Mouse (Mus musculus): ENCODE measurements around the gene Neurog1.

Gene Neurog1

DNA sequence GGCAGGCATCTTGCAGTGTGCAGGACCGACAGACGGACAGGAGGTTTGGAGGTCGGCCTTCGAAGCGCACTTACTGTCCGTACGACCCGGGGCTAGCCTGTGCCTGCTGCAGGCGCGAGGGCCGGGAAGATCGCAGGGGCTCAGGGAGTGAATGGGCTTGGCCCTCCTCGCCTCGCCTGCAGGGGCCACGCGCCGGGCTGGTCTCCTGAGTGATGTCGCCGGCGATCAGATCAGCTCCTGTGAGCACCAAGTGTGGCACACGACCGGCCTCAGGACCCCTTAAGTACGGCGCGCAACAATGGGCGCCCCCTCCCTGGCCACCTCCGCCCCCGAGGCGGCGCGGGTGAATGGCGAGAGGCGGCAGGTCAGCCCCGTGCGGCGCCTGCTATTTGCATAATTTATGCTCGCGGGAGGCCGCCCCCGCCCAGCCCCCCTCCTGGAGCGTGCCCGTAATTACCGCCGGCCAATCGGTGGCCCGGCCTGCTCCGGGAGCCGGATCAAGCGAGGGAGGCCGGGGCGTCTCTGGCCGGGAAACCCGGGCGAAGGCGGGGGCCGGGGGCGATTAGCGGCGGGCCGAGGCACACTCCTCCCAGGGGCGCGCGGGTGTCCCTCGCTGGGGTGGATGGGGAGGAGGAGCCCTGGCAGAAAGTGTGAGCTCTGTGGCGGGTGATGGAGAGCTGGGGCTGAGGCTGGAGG lies at the start of gene Neurog1:
Neurog1 (minus strand) TSS at position 240 of the 696 bp plus-strand sequence.
- DNase-seq = peak; percentile 91

DNA sequence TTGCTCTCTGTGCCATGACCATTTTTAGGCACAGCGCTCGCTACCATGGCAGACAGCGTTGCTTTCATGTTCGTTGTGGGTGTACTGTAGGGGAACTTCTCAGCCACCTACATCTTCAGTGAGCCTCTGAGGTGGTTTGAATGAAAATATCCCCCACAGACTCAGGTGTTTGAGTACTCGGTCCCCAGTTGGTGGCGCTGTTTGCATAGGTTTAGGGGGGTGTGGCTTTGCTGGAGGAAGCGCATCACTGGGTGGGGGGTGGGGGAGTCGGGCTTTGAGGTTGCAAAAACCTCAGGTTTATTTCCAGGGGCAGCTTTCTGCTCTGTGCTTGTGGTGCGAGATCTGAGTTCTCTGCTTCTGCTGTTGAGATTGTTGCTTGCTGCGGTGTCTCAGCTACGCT lies 47.4 kb upstream of the Neurog1 start:
- DNase-seq = no peak

DNA sequence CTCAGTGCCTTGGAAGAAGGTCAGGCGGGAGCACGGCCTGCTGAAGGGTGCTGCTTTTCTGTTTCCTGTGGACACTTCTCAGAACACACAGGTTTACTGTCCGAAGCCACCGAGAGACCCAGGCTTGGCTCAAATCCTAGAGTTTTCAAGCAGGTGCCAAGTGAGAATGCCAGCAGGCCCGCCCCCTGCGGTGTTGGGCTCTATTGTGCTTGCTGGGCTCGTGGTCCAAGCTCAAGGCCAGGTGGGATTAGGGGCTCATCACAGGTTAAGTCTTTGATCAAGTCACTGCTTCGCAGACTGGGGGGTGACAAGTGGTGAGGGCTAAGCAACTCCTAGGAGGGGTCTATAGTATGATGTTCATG lies 44.7 kb upstream of the Neurog1 start:
- DNase-seq = no peak

DNA sequence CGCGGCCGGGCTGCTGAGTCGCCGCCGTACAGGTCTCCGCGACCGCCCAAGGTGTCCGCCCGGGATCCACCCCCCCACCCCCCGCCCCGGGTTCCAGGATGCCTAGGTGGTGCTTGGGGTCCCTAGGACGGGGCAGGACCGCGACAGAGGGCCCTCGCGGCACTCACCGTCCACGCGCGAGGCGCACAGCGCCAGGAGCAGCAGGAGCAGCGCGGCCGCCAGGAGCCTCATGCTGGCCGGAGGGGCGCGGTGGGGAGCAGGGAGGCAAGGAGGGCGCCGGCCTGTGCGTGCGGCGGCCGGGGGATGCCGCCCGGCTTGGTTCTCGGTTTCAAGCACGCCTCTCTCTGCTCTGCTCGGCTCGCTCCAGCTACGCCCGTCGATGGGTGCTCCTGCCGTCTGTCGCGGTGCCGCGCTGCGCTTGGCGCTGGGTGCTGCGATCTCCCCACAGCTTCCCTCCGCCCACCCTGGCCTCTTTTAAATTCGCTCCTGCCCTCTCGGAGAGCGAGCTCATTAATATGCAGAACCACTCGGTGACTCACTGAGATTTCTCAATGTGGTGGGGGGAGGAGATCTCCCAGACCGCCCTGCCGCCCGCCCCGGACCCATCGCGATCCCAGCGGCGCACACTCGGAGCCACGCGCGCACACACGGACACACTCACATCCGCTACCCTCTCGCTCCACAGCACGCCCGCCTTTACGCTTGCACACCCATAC lies 44.1 kb upstream of the Neurog1 start, which contains the start of gene Cxcl14:
Cxcl14 (minus strand) TSS at position 609 of the 716 bp plus-strand sequence.
- peak; percentile 73 for DNase-seq

DNA sequence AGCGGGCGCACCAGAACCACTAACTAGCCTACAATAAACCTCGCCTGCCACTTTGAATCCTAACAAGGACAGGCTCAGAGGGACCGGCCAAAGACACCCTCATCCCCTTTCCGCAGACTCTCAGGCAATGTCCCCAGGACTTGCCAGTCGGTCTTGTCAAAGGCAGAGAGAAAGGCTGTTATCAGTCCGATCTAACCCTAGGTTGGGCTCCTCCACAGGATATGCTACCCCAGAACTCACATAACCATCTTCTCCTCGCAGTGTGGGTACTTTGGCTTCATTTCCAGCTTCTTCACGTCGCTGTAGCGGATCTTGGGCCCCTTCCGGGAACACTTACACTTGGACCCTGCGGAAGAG lies 43.6 kb upstream of the Neurog1 start:
- no peak for DNase-seq

DNA sequence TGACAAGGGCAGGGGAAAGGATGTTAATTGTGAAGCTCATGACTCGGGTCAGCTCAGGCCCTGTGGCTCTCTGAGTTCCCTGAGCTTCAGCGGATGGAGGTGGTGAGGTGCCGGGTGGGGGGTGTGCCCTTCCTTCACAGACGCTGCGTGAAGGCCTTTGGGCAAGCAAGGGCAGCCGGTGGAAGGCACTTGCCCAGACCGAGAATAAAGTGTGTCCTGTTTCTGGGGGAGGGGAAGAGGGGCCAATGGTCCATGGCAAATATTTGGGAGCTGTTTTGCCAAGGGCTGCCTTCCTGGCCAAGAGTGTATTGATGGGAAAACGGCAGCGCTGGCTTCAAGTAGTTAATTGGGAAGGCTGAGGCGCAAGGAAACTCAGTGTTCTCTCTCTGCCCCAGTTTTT lies 42.9 kb upstream of the Neurog1 start:
- peak; percentile 43 for DNase-seq

DNA sequence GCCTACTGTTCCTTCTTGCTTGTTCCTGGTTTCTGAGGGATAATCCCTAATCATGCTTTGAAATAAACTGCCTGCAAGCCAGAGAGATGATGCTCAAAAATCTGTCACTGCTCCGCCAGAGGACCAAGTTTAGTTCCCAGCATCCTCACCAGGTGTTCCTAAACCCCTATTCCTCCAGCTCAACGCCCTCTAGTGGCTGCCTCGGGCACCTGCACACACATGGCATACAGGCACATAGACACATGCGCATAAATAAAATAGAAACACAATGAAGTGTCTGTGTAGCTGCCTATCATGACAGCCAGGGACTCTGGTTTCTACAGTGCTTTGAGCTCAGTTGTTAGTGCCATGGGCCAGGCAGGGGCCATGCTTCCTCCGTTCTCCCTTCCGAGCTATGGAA lies 38.0 kb upstream of the Neurog1 start:
- DNase-seq = no peak

DNA sequence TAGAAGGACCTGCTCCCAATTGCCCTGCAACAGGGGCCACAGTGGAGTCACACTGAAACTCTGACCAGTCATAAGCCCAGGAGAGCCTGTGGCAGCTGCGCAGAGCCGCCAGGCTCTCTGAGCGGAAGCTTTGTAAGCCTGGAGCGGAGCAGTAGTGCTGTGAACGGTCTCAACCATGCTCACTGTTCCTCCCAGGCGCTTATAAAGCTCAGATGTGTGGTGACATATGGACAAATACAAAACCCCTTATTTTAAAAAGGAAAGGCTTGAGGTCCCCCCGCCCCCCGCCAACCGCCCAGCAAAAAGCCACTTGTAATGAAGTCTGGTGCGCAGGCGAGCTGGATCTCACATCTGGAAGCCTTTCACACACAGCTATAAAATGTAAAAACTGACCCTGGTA lies 37.3 kb upstream of the Neurog1 start:
- DNase-seq = peak; percentile 37

DNA sequence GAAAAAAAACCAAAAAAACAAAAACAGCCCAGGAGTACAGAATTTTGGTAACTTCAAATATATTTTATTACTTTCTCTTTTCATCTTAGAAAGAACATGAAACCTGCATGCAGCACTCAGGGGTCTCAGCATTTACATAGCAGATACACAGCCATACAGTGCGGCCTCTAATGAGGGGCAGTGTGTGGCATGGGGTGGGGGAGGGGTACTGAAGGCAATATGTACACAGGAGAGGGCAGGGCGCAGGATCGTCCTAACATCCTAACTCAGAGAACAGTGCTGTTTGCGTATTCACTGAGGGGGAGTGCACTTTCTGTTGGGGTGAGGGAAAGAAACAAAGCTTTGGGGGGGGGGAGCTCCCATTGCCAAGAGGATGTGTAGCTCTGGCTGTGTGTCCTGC lies 36.6 kb upstream of the Neurog1 start:
- DNase-seq = peak; percentile 34

DNA sequence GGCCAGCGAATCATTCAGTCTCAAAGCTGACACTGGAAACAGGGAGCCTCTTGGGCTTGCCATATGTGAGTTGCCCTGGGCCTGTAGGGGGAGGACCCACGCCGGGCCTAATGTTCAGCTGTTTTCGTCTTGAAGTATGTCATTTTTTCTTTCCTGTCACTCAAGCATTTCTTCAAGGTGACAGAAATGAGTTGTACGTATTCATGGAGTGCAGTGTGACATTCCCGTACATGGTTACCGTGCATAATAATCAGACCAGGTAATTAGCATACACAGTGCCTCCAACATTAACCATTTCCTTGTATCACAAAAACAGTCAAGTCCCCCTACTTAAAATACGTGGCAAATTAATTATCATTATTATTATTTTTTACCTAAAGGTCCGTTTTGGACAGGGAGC lies 35.1 kb upstream of the Neurog1 start:
- no peak for DNase-seq

DNA sequence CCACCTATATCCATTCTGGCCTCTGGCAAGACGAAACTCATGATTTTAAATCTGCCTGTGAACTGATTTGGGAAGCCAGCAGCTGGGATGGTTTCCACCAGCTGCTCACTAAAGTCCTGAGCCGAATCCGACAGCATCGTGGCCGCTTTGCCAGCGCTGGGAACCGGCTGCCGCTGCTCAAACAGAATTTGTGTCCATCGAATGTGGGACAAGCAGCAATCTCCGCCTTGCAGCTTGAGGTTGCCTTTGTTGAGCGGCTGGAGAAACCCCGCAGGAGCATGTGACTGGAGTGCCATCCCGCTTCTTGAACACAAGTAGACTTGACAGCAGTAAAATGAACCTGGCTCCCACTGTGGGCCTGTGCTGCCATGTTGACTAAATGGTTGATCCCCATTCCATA lies 31.4 kb upstream of the Neurog1 start:
- peak; percentile 80 for DNase-seq

DNA sequence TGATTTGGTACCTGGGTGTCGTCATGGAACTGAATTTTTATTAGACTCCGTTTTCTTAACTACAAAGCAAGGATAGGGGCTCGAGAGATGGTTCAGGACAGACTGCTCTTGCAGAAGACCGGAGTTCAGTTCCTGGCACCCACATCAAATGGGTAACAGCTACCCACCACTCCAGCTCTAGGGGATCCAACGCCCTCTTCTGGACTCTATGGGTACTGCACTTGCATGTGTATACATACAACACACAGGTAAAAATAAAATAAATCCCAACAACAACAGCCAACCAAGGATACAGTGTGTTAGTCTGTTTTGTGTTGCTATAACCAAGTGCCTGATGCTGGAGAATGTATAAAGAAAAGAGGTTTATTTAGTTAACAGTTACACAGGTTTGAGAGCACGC lies 28.4 kb upstream of the Neurog1 start:
- DNase-seq = no peak

DNA sequence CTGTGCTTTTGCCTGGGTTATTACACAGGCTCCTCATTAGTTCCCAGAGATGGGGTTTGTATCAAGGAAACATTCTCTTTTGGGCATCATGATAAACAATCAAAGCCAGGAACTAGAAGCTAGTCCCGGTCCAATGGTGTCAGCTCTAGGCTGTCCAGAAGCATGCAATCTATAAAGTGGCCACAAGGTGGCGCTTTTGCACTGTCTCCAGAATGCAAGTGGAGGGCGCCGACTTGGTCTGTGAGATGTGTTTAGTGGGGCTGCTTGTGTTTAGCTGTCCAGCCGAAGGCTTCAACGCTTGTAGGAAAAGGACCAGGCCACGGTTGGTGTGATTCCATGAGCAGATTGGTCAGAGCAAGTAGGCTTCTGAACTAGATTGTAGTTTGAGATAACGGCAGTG lies 27.5 kb upstream of the Neurog1 start:
- DNase-seq = peak; percentile 87

DNA sequence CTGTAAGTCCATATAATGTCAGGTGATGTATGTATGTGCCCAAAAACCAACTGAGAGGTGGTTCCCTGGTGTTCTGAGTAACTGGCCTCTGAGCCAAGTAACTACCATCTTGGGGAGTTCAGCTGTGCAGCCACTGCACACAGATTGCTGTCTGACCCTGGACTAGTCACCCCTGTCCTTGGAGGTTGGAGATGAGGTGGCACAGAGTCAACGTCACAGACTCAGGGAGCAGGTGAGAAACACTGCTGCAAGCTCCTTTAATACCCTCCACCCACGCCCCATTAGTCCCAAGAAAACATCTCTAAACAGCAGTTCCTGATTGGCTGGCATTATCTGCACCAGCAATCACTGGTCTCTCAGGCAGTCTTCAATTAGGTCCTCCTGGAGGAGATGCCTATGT lies 23.2 kb upstream of the Neurog1 start:
- no peak for DNase-seq

DNA sequence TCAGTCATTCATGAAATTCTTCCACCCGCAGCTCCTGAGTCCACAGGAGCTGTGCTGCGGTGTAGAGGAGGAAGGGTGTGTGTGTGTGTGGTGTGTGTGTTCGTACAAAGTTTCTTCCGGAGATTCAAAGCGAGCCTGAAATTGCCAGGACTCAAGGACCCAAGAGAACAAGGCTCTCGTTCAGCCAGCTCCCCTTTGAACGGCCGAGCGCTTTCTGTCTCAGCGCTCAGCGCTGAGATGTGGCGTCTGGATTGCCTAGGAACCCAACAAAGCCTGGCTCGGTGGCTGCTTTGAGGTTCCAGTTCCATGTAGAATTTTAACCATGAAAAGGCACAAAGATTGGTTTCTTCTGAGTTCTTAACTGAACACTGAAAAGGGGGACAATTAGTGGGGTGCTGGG lies 18.2 kb upstream of the Neurog1 start:
- no peak for DNase-seq

DNA sequence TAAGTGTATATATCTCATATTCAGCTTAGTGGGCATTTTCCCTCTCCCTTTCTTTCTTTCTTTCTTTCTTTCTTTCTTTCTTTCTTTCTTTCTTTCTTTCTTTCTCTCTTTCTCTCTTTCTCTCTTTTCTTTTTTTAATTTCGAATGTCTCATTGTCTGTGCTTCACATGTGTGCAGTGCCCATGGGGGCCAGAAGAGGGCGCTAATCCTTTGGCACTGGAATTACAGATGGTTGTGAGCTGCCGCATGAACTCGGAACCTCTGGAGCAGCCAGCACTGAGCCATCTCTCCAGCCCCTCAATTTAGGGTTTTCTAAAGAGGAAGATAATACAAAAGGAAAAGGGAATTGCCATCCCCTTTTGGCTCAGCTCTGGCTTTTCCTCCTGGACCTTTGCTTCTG lies 15.4 kb upstream of the Neurog1 start:
- DNase-seq = no peak

DNA sequence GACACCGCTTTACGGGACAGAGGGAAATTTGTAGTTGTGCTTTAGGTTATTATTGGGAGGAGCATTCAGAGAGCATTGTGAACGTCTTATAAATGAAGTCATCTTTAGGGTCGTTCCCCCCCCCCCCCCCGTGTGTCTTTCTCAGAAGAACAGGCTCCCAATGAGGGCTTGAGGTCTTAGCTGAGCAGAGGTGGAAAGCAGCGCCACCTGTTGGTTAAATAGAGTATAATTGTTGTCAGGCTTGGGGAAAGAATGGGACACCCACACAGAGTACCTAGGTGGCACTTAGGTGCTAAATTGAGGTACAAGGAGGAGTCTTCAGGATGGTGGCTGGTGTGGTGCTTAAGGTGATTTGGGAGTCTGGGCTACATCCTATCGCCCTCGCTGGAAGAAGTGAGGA lies 14.5 kb upstream of the Neurog1 start:
- peak; percentile 81 for DNase-seq

DNA sequence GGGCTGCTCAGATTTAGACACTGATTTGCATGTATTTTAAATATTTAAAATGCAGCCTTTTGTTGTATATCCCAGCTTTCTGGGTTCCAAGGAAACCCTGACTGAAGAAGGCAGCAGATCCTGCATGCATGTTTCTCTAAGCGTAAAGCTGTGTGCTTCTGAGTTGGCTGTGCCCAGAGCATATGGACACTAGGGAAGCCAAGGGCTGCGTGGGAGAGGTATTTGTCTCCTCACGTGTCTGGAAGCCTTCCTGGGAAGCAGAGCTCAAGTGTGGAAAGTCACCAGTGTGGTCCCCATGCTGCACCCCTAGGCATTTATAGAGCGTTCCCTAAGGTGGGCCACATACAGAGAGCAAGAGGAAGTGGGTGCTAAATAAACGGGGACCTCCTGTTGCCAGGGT lies 13.7 kb upstream of the Neurog1 start:
- DNase-seq = no peak

DNA sequence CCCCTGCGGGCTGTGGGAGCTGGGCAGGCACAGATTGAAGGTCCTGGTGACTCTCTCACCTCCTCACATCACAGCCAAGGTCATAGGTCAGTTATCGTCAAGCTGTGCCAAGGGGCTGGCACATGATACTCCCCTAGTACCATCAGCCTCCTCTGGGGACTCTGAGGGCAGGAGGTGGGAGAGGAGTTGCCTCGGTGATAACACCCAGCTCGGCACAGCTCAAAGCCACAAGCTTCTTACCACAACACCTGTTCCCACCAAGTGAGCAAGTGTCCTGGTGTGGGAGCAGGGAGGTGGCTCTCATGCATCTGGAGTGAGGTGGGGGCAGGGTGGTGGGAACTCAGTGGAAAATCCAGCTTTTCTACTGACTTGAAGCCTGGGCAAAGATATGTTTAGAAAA lies 10.3 kb upstream of the Neurog1 start:
- no peak for DNase-seq

DNA sequence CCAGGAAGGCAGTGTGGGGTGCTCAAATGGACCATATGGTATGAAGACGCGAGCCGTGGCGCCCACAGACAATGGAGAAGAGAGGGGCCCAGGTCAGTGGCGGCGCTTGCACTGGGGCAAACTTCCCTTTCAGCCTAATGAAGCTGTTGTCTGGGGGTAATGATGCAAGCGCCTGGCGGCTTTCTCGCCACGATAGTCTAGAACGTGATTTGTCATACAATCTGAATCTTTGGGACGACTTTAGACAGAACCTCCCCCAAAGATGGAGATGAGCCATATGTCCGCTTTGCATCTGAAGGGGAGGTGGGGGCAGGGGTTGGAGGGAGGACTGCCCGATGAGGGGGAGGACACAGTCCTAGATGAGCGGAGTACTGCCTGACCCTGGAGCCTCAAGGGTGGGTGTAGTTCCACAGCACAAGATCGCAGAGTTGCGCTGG lies 8.4 kb upstream of the Neurog1 start:
- peak; percentile 75 for DNase-seq

DNA sequence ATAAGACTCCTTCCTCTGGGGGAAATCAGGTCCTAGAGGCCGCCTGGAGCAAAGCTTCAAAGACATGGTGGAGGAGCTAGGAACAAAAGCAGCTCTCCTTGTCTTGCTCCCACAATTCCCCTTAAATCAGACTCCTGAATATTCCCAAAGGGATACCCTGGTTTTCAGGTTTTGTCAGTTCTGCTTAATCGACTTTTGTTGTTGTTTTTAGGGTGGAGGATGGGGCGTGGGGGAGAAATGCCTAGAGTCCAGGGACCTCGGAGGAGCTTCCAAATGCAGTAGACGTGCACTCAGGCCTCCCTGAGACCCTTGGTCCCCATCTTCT lies 7.9 kb upstream of the Neurog1 start:
- DNase-seq = no peak

DNA sequence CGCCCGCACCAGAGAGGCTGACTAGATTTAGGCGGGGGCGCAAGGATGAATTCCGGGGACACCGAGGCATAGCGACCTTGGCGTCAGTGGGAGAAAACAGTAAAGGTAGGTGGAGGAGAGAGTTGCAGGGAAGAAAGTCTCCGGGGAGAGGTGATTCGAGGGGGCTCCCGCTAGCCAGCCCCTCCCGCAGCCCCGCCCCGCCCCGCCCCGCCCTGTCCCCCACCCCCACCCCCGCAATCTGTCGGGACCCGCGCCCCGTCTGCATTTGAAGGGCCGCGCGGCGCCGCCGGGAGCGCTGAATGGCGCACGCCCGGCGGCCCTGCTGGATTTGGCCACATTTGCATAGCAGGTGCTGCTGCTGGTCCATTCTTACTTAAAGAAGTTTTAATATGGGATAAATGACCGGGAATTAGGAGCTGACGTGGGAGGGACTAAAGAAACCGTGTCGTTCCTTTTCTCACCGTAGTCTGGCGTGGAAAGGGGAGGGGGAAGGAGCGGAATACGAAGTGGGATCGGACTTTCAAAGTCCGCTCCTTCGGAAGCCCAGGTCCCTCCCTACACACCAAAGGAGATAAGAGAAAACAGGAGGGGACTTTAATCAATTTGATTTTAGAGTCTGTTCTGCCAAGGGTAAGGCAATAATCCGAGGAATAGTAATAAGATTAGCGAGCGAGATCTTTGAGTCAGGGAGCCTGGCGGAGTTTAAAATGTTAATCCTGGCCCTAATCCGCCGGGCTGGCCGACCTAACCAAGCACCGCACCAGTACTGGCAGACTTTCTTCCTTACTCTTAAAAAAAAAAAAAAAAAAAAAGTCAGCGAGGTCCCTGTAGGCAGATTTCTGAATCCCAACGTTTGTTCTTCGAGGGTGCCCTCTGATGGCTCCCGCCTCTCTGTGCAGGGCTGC lies 7.3 kb upstream of the Neurog1 start:
- DNase-seq = peak; percentile 81

DNA sequence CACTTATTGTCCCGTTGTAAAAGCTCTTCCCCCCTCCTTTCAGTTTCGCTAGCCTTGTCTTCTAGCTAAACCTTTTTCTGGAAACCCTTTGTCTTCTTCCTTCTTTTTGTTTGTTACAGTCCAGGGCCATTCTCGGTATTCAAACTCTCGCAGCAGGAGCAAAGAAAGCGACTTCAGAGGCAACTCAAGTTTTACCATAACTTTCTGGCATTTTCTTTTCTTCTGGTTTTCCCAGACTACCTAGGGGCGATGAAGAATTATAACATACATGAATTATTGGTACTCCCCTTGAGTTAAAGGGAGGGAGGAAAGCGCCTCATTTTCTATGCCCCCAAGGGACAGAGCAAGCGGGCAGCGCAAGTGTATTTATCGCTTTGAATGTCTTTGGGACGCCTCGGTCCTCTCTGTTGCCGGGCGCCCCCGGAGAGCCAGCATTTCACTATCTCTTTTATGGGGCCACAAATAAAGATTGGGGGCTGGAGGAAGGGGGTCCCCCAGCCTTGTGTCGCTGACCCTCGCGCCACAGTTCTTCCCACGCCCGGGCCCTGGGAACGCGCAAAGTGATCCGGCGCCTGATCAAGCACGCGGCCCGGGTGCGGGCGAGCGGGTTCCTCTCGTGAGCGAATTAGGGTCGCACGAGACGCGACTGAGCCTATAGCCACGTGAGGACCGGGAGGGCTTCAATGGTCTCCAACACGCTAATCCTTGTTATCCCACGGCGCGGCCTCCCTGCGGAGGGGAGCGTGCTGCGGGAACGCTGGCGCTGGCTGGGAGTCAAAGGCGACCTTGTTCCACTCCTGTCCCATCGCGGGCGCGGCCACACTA lies 6.4 kb upstream of the Neurog1 start:
- peak; percentile 80 for DNase-seq
